Mouse (Mus musculus): ENCODE data around the gene Kit. TPM values are rescaled to one million over a fixed set of nuclear protein-coding genes. Genes with fewer than 3 reads are reported as not detected.

The Kit gene
- total RNA-seq, 4 experiments from 2014 or later: 1.00 to 3.4 (median 2.4) TPM

DNA sequence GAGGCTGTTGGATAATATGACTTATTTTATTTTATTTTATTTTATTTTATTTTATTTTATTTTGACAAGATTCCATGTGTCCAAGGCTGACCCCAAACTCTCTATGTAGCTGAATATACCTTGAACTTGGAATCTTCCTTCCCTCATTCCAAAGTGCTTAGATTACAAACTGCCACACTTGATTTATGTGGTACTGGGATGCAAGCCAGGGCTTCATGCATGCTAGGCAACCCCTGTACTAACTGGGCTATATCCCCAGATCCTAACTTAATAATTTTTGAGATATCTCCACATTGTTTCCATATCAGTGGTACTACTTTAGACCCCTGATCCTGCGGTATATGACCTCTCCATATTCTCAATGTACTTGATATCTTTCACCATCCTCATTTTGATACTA, 130.7 kb downstream of the Kit start:
- DNase-seq (ENCODE audit: low spot score): no peak
